Mouse (Mus musculus): ENCODE results near the gene Sipa1l1. TPM values are rescaled to one million over a fixed set of nuclear protein-coding genes. Genes with fewer than 3 reads are reported as not detected.

Gene Sipa1l1
- total RNA-seq, 2 experiments from 2014 or later = 24.3 to 26.9 TPM

- no peak for DNase-seq
These were observed 126.1 kb downstream of the Sipa1l1 start for GRCm38 (mm10) chr12:82294906-82295887.

GRCm38 (mm10) chr12:82296276-82296675 is 127.2 kb downstream of the Sipa1l1 start:
- DNase-seq = no peak

GRCm38 (mm10) chr12:82297196-82297595 is 128.1 kb downstream of the Sipa1l1 start:
- no peak for DNase-seq

GRCm38 (mm10) chr12:82298662-82299460 is 129.7 kb downstream of the Sipa1l1 start:
- no peak for DNase-seq

- no peak for DNase-seq
These were observed 135.0 kb downstream of the Sipa1l1 start for GRCm38 (mm10) chr12:82304140-82304539.

GRCm38 (mm10) chr12:82306035-82306434 is 136.9 kb downstream of the Sipa1l1 start:
- no peak for DNase-seq

GRCm38 (mm10) chr12:82311593-82311992 is 142.5 kb downstream of the Sipa1l1 start:
- DNase-seq = no peak

GRCm38 (mm10) chr12:82312091-82312820 is 143.1 kb downstream of the Sipa1l1 start:
- DNase-seq = peak in 1 of 2 experiments; percentile 42

GRCm38 (mm10) chr12:82313091-82313490 is 144.0 kb downstream of the Sipa1l1 start:
- no peak for DNase-seq

- DNase-seq = no peak
These were observed 150.5 kb downstream of the Sipa1l1 start for GRCm38 (mm10) chr12:82319436-82320131.

- no peak for DNase-seq
These were observed 151.1 kb downstream of the Sipa1l1 start for GRCm38 (mm10) chr12:82320204-82320603.

GRCm38 (mm10) chr12:82321397-82321796 is 152.3 kb downstream of the Sipa1l1 start:
- DNase-seq = no peak

GRCm38 (mm10) chr12:82321855-82322254 is 152.7 kb downstream of the Sipa1l1 start:
- DNase-seq = no peak

- no peak for DNase-seq
These were observed 153.8 kb downstream of the Sipa1l1 start for GRCm38 (mm10) chr12:82322759-82323451.

GRCm38 (mm10) chr12:82324621-82325020 is 155.5 kb downstream of the Sipa1l1 start:
- DNase-seq = no peak

GRCm38 (mm10) chr12:82325502-82325901 is 156.4 kb downstream of the Sipa1l1 start:
- DNase-seq = no peak

GRCm38 (mm10) chr12:82326438-82326837 is 157.3 kb downstream of the Sipa1l1 start:
- no peak for DNase-seq

- DNase-seq = no peak
These were observed 159.0 kb downstream of the Sipa1l1 start for GRCm38 (mm10) chr12:82328112-82328511.

GRCm38 (mm10) chr12:82332836-82333614 is 163.9 kb downstream of the Sipa1l1 start:
- no peak for DNase-seq

GRCm38 (mm10) chr12:82333999-82334398 is 164.9 kb downstream of the Sipa1l1 start:
- no peak for DNase-seq
